Mouse (Mus musculus) heart, adult 2 months (tissue): Measurements from ENCODE around the gene Cilp. TPM values are rescaled to one million over a fixed set of nuclear protein-coding genes. Genes with fewer than 3 reads are reported as not detected.

Source experiments
- DNase-seq, 2 experiments: peaks; one replicate each; pipeline ENCODE4 v3.0.0; 2021
- H3K27ac ChIP-seq: fragments of 200-600 bp; 2 replicates; pipeline ENCODE4 v1.8.1; 2022
- H3K27me3 ChIP-seq: fragments of 200-500 bp; 2 replicates; pipeline ENCODE4 v1.6.1; 2012; ENCODE audit warnings: mild to moderate bottlenecking, low read length, inconsistent platforms, mixed read lengths; ENCODE audit not compliant: control insufficient read depth, insufficient read depth
- H3K36me3 ChIP-seq: fragments of 200-500 bp; 2 replicates; pipeline ENCODE4 v1.6.1; 2012; ENCODE audit warnings: low read length, inconsistent platforms; ENCODE audit not compliant: control insufficient read depth, insufficient read depth
- H3K4me1 ChIP-seq: fragments of 200-500 bp; 2 replicates; pipeline ENCODE4 v1.6.1; 2011; ENCODE audit warnings: low read length; ENCODE audit not compliant: control insufficient read depth, insufficient read depth
- H3K4me3 ChIP-seq: fragments of 200-600 bp; 2 replicates; pipeline ENCODE4 v1.8.1; 2022
- H3K79me2 ChIP-seq: fragments of 200-500 bp; replicated peaks from 2 replicates; pipeline ENCODE4 v1.6.1; 2012; ENCODE audit warnings: mild to moderate bottlenecking, inconsistent platforms, low read length, moderate library complexity, mixed read lengths; ENCODE audit not compliant: control insufficient read depth, insufficient read depth
- H3K9ac ChIP-seq: fragments of 200-500 bp; 2 replicates; pipeline ENCODE4 v1.6.1; 2012; ENCODE audit warnings: low read depth, mild to moderate bottlenecking, control low read depth, inconsistent platforms, low read length, mixed read lengths
- CTCF ChIP-seq: fragments of 200-600 bp; IDR thresholded peaks from 2 replicates; pipeline ENCODE4 v1.8.1; 2022; ENCODE audit warnings: antibody characterized with exemption, mild to moderate bottlenecking, moderate library complexity
- EP300 ChIP-seq: fragments of 200-500 bp; IDR thresholded peaks from 2 replicates; pipeline ENCODE4 v1.6.1; 2011; ENCODE audit warnings: low read depth, low read length, control low read depth; ENCODE audit not compliant: insufficient read depth
- POLR2A ChIP-seq: fragments of 200-500 bp; IDR thresholded peaks from 2 replicates; pipeline ENCODE4 v1.6.1; 2011; ENCODE audit warnings: mild to moderate bottlenecking, low read depth, low read length, control low read depth; ENCODE audit not compliant: insufficient read depth
- WGBS: fragments of 180-500 bp; shearing (Covaris S2); methylation state at CpG from one replicate; pipeline ENCODE4 v1.1.7; 2018; 5-methylcytosine and 5-hydroxymethylcytosine counted together
- intact Hi-C: fragments of 180-260 bp; cut with DNase I; formaldehyde crosslinking; loops from one replicate; pipeline ENCODE4 v1.15.1; 2025
- polyA plus RNA-seq: library from polyadenylated mRNA; depleted of rRNA; stranded (reverse); fragments of >200 nt; gene quantifications from 2 replicates; pipeline ENCODE4 v1.2.3, GENCODE M21; 2012; rRNA removed
- total RNA-seq, 2 experiments: library from RNA; stranded (reverse); gene quantifications; 2 replicates each; pipeline ENCODE4 v1.2.3; 2021

Gene Cilp
- total and polyA plus RNA-seq, 3 experiments = 3.0 to 4.8 (median 4.8) TPM

GRCm38 (mm10) chr9:65325971-65326370 is 61.0 kb downstream of the Cilp start:
- Histone ChIP-seq H3K9ac (no peak overlapping the region), H3K27ac (no peak overlapping the region), H3K4me1 (no peaks in the 10 kb centered on the region), H3K36me3 (peaks cover 4% of the 10 kb centered on the region), H3K79me2 (no peaks in the 10 kb centered on the region), H3K4me3 (no peak overlapping the region), H3K27me3 (no peaks in the 10 kb centered on the region)
- TF ChIP-seq POLR2A (no peak), EP300 (no peak), CTCF (no peak)
- no peak for DNase-seq
- intact Hi-C loops = no loop called here

- 90% methylated on average over 2 of the region's 2 CpGs for WGBS
- H3K4me1 ChIP-seq = no peaks in the 10 kb centered on the region
- H3K27me3 ChIP-seq = no peaks in the 10 kb centered on the region
- H3K9ac ChIP-seq = no peak overlapping the region
- intact Hi-C loops = no loop called here
- TF ChIP-seq POLR2A (no peak), CTCF (no peak), EP300 (no peak)
- H3K36me3 ChIP-seq = peaks cover 4% of the 10 kb centered on the region
- H3K27ac ChIP-seq = no peak overlapping the region
- no peak overlapping the region for H3K4me3 ChIP-seq
- no peaks in the 10 kb centered on the region for H3K79me2 ChIP-seq
- no peak for DNase-seq
Observed at GRCm38 (mm10) chr9:65327371-65327770, 62.4 kb downstream of the Cilp start.

Other genes with a start within 250 kb of the Cilp start
- gene Hacd3, start 243.5 kb upstream of the Cilp start, total RNA-seq = 10 to 100 TPM; 17.6 to 18.9 TPM
- gene Hacd3, start 243.5 kb upstream of the Cilp start, polyA plus RNA-seq = 11.2 and 18.2 TPM in 2 replicates
- 10 to 100 TPM; 56.6 to 61.0 TPM for gene Dpp8, start 232.8 kb upstream of the Cilp start, total RNA-seq
- gene Dpp8, start 232.8 kb upstream of the Cilp start, polyA plus RNA-seq = 42.2 and 83.2 TPM in 2 replicates
- 10 to 100 TPM; 10.2 to 12.4 TPM for gene Igdcc4, start 163.7 kb upstream of the Cilp start, total RNA-seq
- gene Igdcc4, start 163.7 kb upstream of the Cilp start, polyA plus RNA-seq = 7.3 and 12.0 TPM in 2 replicates
- under 1 TPM; 0.07 to 0.10 TPM for gene Igdcc3, start 124.0 kb upstream of the Cilp start, total RNA-seq
- 0.12 and 0.16 TPM in 2 replicates for gene Igdcc3, start 124.0 kb upstream of the Cilp start, polyA plus RNA-seq
- 1 to 10 TPM; 2.6 to 3.1 TPM for gene Parp16, start 69.8 kb upstream of the Cilp start, total RNA-seq
- gene Parp16, start 69.8 kb upstream of the Cilp start, polyA plus RNA-seq = 3.7 and 4.8 TPM in 2 replicates
- gene Clpx, start 29.1 kb downstream of the Cilp start, total RNA-seq = 100 to 1,000 TPM in 1 of 2 experiments, 10 to 100 TPM in 1; 98.8 to 114 TPM
- 18.0 and 32.2 TPM in 2 replicates for gene Clpx, start 29.1 kb downstream of the Cilp start, polyA plus RNA-seq
- gene Pdcd7, start 80.9 kb downstream of the Cilp start, total RNA-seq = 10 to 100 TPM; 13.6 to 13.9 TPM
- 6.6 and 9.7 TPM in 2 replicates for gene Pdcd7, start 80.9 kb downstream of the Cilp start, polyA plus RNA-seq
- under 1 TPM in 1 of 2 experiments, not detected in 1; 0.18 TPM for gene Ubap1l, start 95.9 kb downstream of the Cilp start, total RNA-seq
- 0.15 and 0.18 TPM in 2 replicates for gene Ubap1l, start 95.9 kb downstream of the Cilp start, polyA plus RNA-seq
- 1 to 10 TPM; 2.1 to 2.6 TPM for gene Kbtbd13, start 126.5 kb downstream of the Cilp start, total RNA-seq
- gene Kbtbd13, start 126.5 kb downstream of the Cilp start, polyA plus RNA-seq = 2.4 and 4.0 TPM in 2 replicates
- 1 to 10 TPM; 7.2 to 8.3 TPM for gene Rasl12, start 133.3 kb downstream of the Cilp start, total RNA-seq
- 19.8 and 20.5 TPM in 2 replicates for gene Rasl12, start 133.3 kb downstream of the Cilp start, polyA plus RNA-seq
- not detected for gene Slc51b, start 157.8 kb downstream of the Cilp start, total RNA-seq
- gene Slc51b, start 157.8 kb downstream of the Cilp start, polyA plus RNA-seq = not detected in 2 replicates
- gene Mtfmt, start 170.6 kb downstream of the Cilp start, total RNA-seq = 1 to 10 TPM; 5.8 to 6.2 TPM
- gene Mtfmt, start 170.6 kb downstream of the Cilp start, polyA plus RNA-seq = 5.3 and 9.3 TPM in 2 replicates
- 10 to 100 TPM; 11.4 to 12.1 TPM for gene Spg21, start 195.8 kb downstream of the Cilp start, total RNA-seq
- 8.8 and 21.1 TPM in 2 replicates for gene Spg21, start 195.8 kb downstream of the Cilp start, polyA plus RNA-seq